Comparison of ENCODE assay signal across 12 mouse cellular contexts in genomic region chr13:21110441-21110840, GRCm38 (mm10).
"Had no signal": no experiment of that assay in that cellular context is flagged by ENCODE, and none has a peak within 500 bp of the region (broad histone marks: within the 10 kb centered on the region; RNA-seq: fewer than 3 reads in every experiment).

No protein-coding gene starts in this region.

- DNase-seq: left cerebral cortex, postnatal 4 days; liver; liver, embryonic 13.5 days; liver, postnatal 0 days; lung, adult 18-20 months; lung, adult 2 months; lung, embryonic 14.5 days; lung, postnatal 10 days; lung, postnatal 14 days; lung, postnatal 36 days; lung, postnatal 4 days; midbrain, embryonic 14.5 days had no signal
